Mouse (Mus musculus): ENCODE measurements around the gene Mdm1. TPM values are rescaled to one million over a fixed set of nuclear protein-coding genes. Genes with fewer than 3 reads are reported as not detected.

Gene Mdm1
- polyA plus RNA-seq (2015; fragmentation: Nextera tagmentation; extraction: Ambion mirVana), result 37.6 and 38.9 TPM in 2 replicates

DNA sequence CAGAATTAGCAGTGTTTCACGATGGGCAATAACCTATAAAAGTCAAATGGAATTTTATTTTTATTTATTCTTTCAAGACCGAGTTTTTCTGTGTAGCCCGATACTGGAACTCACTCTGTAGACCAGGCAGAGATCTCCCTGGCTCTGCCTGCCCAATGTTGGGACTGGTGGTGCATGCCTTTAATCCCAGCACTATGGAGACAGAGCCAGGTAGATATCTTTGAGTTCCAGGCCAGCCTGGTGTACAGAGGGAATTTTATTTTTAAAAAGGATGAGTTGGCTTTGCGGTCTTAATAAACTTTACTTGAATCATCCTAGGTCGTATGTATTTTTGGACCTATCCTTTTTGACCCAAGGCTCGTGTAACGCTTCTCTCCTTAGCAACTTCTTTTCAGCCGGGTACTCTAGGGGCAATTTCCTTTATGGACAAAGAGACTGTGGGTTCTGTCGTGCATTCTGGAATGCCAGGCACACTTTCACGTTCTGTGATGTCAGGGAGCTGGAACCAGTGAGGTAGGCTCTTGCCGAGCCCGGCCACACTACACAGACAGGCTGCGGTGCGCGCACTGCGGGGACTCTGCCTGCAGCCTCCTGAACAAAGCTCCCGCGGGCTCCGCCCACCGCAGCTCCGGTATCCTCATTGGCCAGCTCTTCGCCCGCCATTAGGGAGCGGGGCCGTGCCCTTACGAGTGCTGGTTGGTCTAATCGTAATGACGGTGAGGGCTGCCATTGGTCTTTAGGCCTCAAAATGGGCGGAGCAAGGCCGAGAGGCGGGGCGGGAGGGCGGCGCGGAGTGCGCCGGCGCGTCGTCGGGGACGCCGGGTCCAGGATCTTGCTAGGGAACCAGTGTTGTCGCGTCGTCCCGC lies at the start of gene Mdm1:
Gene Mdm1 (plus strand): TSS at position 794 of the 866 bp plus-strand sequence.
- no peaks in the 10 kb centered on the region for H3K9me3 ChIP-seq
- H3K4me1 ChIP-seq, result peaks cover 14% of the 10 kb centered on the region
- H3K36me3 ChIP-seq, result peaks cover 2% of the 10 kb centered on the region
- peak within 1 kb of the TSS; percentile 79 for H3K9ac ChIP-seq
- peak; percentile 100 for ATAC-seq (ENCODE audit: low FRiP score, low read depth)
- H3K27me3 ChIP-seq, result 0 out of 2 replicates have a peak, but pooled peaks cover 4% of the 10 kb centered on the region
- WGBS, result 5% methylated on average over 44 of the region's 47 CpGs
- H3K4me3 ChIP-seq, result peak within 1 kb of the TSS; percentile 87
- peak within 1 kb of the TSS; percentile 77 for H3K4me2 ChIP-seq (replicated peaks)
- H3K27ac ChIP-seq, result peak within 1 kb of the TSS; percentile 40; the same call in 1 of the 2 replicates

DNA sequence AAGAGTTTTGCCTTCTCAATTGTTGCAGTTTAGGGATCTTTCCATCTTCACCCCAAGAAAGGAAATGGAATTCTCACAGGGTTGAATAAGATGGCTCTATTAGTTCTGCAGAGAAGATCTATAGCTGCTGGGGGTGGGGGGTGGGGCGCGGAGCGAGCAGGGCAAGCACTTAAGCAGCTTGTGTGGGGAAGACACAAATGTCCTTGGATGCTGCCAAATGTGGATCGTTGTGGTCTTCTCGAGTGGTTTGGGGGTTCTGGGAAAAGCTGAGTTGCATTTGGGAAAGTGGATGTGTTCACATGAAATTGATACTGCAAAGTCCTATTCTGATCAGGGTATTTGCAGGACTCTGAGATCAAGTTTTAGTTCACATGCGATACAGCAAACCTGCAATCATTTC lies 48.9 kb upstream of the Mdm1 start:
- Histone ChIP-seq H3K36me3 (no peaks in the 10 kb centered on the region), H3K9ac (no peak overlapping the region), H3K9me3 (no peaks in the 10 kb centered on the region), H3K4me1 (peaks cover 6% of the 10 kb centered on the region; the same call in 1 of the 2 replicates), H3K4me2 (replicated peaks) (no peak overlapping the region), H3K27me3 (no peaks in the 10 kb centered on the region), H3K27ac (no peak overlapping the region), H3K4me3 (no peak overlapping the region)
- no peak for ATAC-seq (ENCODE audit: low FRiP score, low read depth)
- 76% methylated on average over 6 of the region's 6 CpGs for WGBS

DNA sequence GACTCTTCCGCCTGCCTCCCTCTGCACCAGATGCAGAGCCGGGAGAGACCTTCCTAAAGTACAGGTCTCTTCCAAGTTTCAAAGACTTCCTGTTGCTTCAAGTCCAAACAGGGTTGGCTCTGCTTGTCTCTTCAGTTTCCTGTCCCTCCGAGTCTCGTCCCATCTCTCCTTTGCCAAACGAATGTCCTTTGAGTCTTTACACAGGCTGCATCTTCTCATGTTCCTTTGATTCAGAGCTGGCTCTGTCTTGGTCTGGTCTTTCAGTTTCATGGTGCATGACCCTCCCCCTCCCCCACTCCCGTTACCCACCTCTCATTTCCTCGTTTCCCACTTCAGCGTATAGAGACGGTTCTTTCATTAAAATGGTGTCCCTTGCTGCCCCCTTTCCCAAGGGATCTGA lies 47.9 kb upstream of the Mdm1 start:
- no peaks in the 10 kb centered on the region for H3K27me3 ChIP-seq
- no peak overlapping the region for H3K4me2 ChIP-seq (replicated peaks)
- H3K27ac ChIP-seq, result no peak overlapping the region
- 58% methylated on average over 9 of the region's 9 CpGs for WGBS
- H3K36me3 ChIP-seq, result no peaks in the 10 kb centered on the region
- ATAC-seq (ENCODE audit: low FRiP score, low read depth), result no peak
- no peak overlapping the region for H3K4me3 ChIP-seq
- peaks cover 6% of the 10 kb centered on the region; the same call in 1 of the 2 replicates for H3K4me1 ChIP-seq
- no peaks in the 10 kb centered on the region for H3K9me3 ChIP-seq
- no peak overlapping the region for H3K9ac ChIP-seq

DNA sequence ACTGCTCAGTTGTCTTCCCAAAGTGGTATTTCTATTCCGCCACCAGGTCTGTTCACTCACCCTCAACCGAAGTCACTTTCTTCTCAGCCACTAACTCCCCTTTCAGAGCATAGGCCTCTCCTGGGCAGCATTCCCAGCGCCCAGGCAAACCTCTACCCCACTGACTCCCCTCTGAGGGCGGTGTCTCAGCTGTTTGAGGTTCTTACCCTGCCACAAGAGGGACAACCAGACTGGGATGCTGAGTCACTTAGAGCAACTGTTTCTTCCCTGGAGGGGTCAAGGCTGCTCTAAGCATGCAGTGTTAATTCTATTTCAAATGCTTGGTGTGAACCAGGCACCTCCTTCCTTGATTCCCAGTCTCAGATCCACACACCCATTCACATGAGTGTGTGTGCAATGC lies 46.8 kb upstream of the Mdm1 start:
- no peak for ATAC-seq (ENCODE audit: low FRiP score, low read depth)
- no peaks in the 10 kb centered on the region for H3K36me3 ChIP-seq
- H3K27ac ChIP-seq, result no peak overlapping the region
- H3K9ac ChIP-seq, result no peak overlapping the region
- H3K4me2 ChIP-seq (replicated peaks), result no peak overlapping the region
- no peaks in the 10 kb centered on the region for H3K27me3 ChIP-seq
- H3K9me3 ChIP-seq, result no peaks in the 10 kb centered on the region
- WGBS, result 83% methylated on average over 4 of the region's 4 CpGs
- peaks cover 6% of the 10 kb centered on the region; the same call in 1 of the 2 replicates for H3K4me1 ChIP-seq
- no peak overlapping the region for H3K4me3 ChIP-seq

DNA sequence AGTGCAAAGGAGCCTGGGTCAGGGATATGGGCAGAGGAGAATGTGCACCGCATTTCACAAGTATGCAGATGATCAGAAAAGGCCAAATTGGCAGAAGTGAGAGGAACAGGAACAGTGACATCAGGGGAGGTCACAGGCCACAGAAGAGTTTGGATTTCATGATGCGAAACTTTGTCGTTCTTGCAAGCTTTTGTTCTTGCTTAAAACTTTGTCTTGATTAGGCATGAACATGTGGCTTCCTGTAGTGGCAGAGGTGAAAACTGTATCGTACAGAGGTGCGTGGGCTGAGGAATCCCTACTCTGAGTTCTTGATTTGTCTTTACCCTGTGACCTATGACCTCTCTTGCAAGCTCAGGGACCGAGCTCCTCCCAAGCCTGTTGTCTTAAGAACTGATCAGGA lies 45.4 kb upstream of the Mdm1 start:
- no peak overlapping the region for H3K27ac ChIP-seq
- H3K36me3 ChIP-seq, result no peaks in the 10 kb centered on the region
- no peak for ATAC-seq (ENCODE audit: low FRiP score, low read depth)
- peaks cover 6% of the 10 kb centered on the region; the same call in 1 of the 2 replicates for H3K4me1 ChIP-seq
- H3K4me2 ChIP-seq (replicated peaks), result no peak overlapping the region
- H3K27me3 ChIP-seq, result no peaks in the 10 kb centered on the region
- H3K9ac ChIP-seq, result no peak overlapping the region
- H3K4me3 ChIP-seq, result no peak overlapping the region
- 84% methylated on average over 6 of the region's 6 CpGs for WGBS
- no peaks in the 10 kb centered on the region for H3K9me3 ChIP-seq

DNA sequence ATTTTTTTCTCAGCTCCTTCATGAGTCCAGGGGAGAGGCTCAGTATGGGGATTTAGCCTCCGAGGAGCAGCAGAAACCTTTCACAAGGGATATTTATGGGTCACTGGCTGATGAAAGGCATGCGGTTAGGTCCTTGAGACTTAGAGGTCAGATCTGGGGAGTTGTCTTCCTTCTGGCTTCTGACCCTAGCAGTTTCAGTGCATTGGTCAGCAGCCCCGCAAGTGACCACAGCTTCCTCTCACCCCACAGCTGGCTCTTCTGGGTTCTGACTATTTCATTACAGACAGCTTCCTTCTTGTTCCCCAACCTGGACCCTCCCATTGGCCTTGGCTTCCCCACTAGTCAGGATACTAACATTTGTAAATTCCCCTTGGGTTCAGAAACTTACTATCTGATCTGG lies 43.7 kb upstream of the Mdm1 start:
- H3K36me3 ChIP-seq, result no peaks in the 10 kb centered on the region
- WGBS, result 77% methylated on average over 3 of the region's 3 CpGs
- no peaks in the 10 kb centered on the region for H3K4me1 ChIP-seq
- H3K9ac ChIP-seq, result no peak overlapping the region
- no peaks in the 10 kb centered on the region for H3K27me3 ChIP-seq
- no peak overlapping the region for H3K4me2 ChIP-seq (replicated peaks)
- H3K4me3 ChIP-seq, result no peak overlapping the region
- ATAC-seq (ENCODE audit: low FRiP score, low read depth), result no peak
- H3K9me3 ChIP-seq, result no peaks in the 10 kb centered on the region
- no peak overlapping the region for H3K27ac ChIP-seq

DNA sequence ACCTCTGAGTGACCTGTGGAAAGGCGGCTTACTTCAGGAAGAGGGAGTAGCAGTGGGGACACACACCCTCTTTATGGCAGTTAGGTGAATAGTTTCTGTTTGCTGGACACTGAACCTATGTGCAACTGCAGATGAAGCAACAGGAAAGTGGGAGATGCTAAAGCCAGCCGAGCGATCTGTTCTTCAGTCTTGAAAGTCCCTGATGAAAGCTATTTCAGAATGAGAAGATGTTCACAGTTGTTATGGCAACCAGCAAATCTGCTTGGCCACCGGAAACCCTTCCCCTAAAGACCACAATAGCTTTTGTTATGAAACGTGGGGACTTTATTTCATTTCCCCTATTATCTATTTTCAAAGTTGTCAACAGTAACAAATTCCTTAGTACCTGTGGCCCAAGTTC lies 41.0 kb upstream of the Mdm1 start:
- WGBS, result 79% methylated on average over 5 of the region's 5 CpGs
- H3K27me3 ChIP-seq, result no peaks in the 10 kb centered on the region
- no peak overlapping the region for H3K27ac ChIP-seq
- H3K9me3 ChIP-seq, result no peaks in the 10 kb centered on the region
- no peak for ATAC-seq (ENCODE audit: low FRiP score, low read depth)
- H3K4me2 ChIP-seq (replicated peaks), result no peak overlapping the region
- H3K4me1 ChIP-seq, result no peaks in the 10 kb centered on the region
- H3K36me3 ChIP-seq, result no peaks in the 10 kb centered on the region
- H3K9ac ChIP-seq, result no peak overlapping the region
- H3K4me3 ChIP-seq, result no peak overlapping the region

DNA sequence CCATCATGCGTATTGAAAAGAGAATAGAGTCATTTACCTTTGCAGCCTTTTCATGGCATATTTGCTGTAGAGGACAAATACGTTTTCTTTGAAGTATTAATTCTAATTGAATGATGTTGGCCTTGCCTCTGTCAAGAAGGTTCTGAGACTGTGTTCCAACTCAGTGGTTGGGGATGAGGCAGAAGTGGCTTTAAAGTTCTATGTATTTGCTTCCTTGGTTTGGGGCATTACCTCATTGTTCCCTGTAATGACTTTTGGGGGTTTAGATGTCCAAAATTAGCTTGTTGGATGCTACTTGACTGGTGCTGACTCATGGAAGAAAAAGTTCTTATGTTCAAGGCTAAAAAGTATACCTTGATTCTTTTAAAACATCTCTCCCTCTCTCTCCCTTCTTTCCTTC lies 40.6 kb upstream of the Mdm1 start:
- Histone ChIP-seq H3K4me1 (no peaks in the 10 kb centered on the region), H3K4me3 (no peak overlapping the region), H3K4me2 (replicated peaks) (no peak overlapping the region), H3K27ac (no peak overlapping the region), H3K27me3 (peaks cover under 1% of the 10 kb centered on the region), H3K9ac (no peak overlapping the region), H3K36me3 (no peaks in the 10 kb centered on the region), H3K9me3 (no peaks in the 10 kb centered on the region)
- no peak for ATAC-seq (ENCODE audit: low FRiP score, low read depth)
- 84% methylated on average over 2 of the region's 2 CpGs for WGBS

DNA sequence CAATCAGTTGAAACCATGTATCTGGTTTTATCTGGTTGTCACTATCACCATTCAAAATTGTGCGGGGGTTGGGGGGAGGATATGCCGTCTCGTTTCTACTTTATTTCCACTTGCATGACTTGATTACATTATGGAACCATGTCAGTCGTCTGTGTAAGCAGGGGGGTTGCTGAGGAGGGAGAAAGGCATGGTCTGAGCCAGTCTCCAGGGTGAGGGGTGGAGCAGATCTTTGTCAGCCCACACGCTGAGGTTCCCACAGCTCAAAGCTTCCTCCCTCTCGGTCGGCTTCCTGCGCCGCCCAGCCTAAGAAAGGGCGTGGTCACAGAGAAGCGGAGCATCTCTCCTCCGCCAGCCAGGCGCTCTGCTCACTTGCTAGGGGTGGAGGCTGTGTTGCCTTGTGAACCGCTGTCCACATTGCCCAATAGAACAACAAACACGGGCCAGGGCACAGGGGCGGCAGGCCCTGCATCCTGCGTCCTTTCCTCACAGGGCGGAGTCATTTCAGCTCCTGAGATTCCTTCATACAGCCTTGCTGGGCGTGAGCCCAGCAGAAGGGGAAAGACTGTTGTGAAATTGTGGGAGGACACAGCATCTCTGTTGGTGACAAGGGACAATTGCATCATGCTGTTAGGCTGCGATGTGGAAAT lies 38.5 kb upstream of the Mdm1 start:
- Histone ChIP-seq H3K9ac (peak overlapping the region; percentile 60), H3K27me3 (peaks cover 7% of the 10 kb centered on the region), H3K4me1 (no peaks in the 10 kb centered on the region), H3K9me3 (no peaks in the 10 kb centered on the region), H3K4me2 (replicated peaks) (peak overlapping the region; percentile 65), H3K36me3 (no peaks in the 10 kb centered on the region), H3K4me3 (peak overlapping the region; percentile 46), H3K27ac (no peak overlapping the region)
- peak; percentile 91 for ATAC-seq (ENCODE audit: low FRiP score, low read depth)
- 2% methylated on average over 20 of the region's 20 CpGs for WGBS

DNA sequence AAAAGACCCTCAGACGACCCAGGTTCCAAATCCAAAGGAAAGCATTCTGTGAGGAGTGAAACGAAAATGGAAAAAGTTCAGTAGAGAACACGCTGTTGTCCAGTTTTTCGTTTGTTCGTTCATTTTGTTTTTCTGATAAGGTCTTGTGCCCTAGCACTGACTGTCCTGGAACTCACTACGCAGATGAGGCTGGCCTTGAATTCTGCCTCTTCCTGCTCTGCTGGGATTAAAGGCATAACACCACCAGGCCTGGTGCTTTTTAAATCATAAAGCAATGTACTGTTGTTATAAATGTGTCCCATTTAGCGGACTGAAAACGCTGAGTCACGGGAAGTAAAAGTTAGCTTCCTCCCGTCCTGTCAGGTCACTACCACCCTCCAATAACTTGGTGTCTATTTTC lies 37.7 kb upstream of the Mdm1 start:
- Histone ChIP-seq H3K4me1 (no peaks in the 10 kb centered on the region), H3K9ac (no peak overlapping the region), H3K27ac (no peak overlapping the region), H3K36me3 (no peaks in the 10 kb centered on the region), H3K4me2 (replicated peaks) (no peak overlapping the region), H3K4me3 (no peak overlapping the region), H3K9me3 (no peaks in the 10 kb centered on the region), H3K27me3 (peaks cover 7% of the 10 kb centered on the region)
- WGBS, result 82% methylated on average over 10 of the region's 10 CpGs
- no peak for ATAC-seq (ENCODE audit: low FRiP score, low read depth)

DNA sequence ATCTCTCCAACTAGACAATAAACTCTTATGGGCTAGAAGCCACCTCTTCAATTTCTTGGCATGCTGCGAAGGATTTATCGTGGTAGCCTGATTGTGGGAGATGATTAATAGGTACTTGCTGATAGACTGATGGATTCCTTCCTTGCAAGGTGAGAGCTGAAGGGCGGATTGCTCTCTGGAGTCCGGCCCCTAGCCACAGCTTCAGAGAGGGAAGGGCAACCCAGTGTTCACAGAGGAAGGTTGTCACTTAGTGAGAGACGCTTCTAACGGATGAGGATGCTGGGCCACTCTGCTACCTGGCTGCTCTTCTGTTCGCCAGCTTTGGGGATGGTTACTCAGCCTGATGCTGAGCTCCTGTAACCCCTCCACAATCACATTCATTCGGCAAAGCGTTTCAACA lies 34.6 kb upstream of the Mdm1 start:
- no peak overlapping the region for H3K4me2 ChIP-seq (replicated peaks)
- H3K4me1 ChIP-seq, result peaks cover 19% of the 10 kb centered on the region
- no peaks in the 10 kb centered on the region for H3K9me3 ChIP-seq
- ATAC-seq (ENCODE audit: low FRiP score, low read depth), result no peak
- H3K4me3 ChIP-seq, result no peak overlapping the region
- peaks cover 7% of the 10 kb centered on the region for H3K27me3 ChIP-seq
- WGBS, result 68% methylated on average over 9 of the region's 9 CpGs
- H3K36me3 ChIP-seq, result no peaks in the 10 kb centered on the region
- no peak overlapping the region for H3K9ac ChIP-seq
- H3K27ac ChIP-seq, result no peak overlapping the region

Data from limb, embryonic 13.5 days (tissue).